Mouse (Mus musculus) hindbrain, embryonic 16.5 days (tissue): ENCODE measurements around the gene Ryr2. TPM values are rescaled to one million over a fixed set of nuclear protein-coding genes. Genes with fewer than 3 reads are reported as not detected.
"Not testable (repeated sequence)": the region's sequence is repeated elsewhere in the genome, so short reads cannot be mapped to it uniquely, and the experiment has no call there.

Experiments
- ATAC-seq: fragments of 200-750 bp; cut with Nextera tagmentation; 2 replicates; pipeline ENCODE4 v1.8.0; 2017; ENCODE audit warnings: moderate TSS enrichment, moderate library complexity
- H3K27ac ChIP-seq: fragments of 300-500 bp; sonication (generic); 2 replicates; pipeline ENCODE4 v1.5.1; 2014; ENCODE audit warnings: low read depth, mild to moderate bottlenecking, control low read depth, low read length, moderate library complexity
- H3K27me3 ChIP-seq: fragments of 300-500 bp; sonication (generic); replicated peaks from 2 replicates; pipeline ENCODE4 v1.6.1; 2014; ENCODE audit warnings: low read length; ENCODE audit not compliant: control insufficient read depth, insufficient read depth
- H3K36me3 ChIP-seq: fragments of 300-500 bp; sonication (generic); 2 replicates; pipeline ENCODE4 v1.6.1; 2014; ENCODE audit warnings: mild to moderate bottlenecking, low read length, moderate library complexity, mixed read lengths; ENCODE audit not compliant: control insufficient read depth, insufficient read depth
- H3K4me1 ChIP-seq: fragments of 300-500 bp; sonication (generic); 2 replicates; pipeline ENCODE4 v1.6.1; 2014; ENCODE audit warnings: low read depth, low read length; ENCODE audit not compliant: control insufficient read depth, insufficient read depth
- H3K4me2 ChIP-seq: fragments of 300-500 bp; sonication (generic); 2 replicates; pipeline ENCODE4 v1.6.1; 2014; ENCODE audit warnings: mild to moderate bottlenecking, low read length, control low read depth, moderate library complexity
- H3K4me3 ChIP-seq: fragments of 300-500 bp; sonication (generic); 2 replicates; pipeline ENCODE4 v1.5.1; 2014; ENCODE audit warnings: mild to moderate bottlenecking, low read length, control low read depth, moderate library complexity
- H3K9ac ChIP-seq: fragments of 300-500 bp; sonication (generic); 2 replicates; pipeline ENCODE4 v1.6.1; 2014; ENCODE audit warnings: low read depth, mild to moderate bottlenecking, control low read depth, low read length, moderate library complexity
- H3K9me3 ChIP-seq: fragments of 300-500 bp; sonication (generic); 2 replicates; pipeline ENCODE4 v1.6.1; 2014; ENCODE audit warnings: mild to moderate bottlenecking, low read length, moderate library complexity; ENCODE audit not compliant: control insufficient read depth
- WGBS: fragments of 180-500 bp; shearing (Covaris S2); extraction: QIAGEN DNeasy Blood & Tissue Kit; methylation state at CpG from one replicate; pipeline ENCODE4 v1.1.7; 2014; 5-methylcytosine and 5-hydroxymethylcytosine counted together
- polyA plus RNA-seq: library from polyadenylated mRNA; unstranded; fragments of >200 nt; fragmentation: Nextera tagmentation; extraction: Ambion mirVana; gene quantifications from 2 replicates; pipeline ENCODE4 v1.2.1, GENCODE M21; 2015

The Ryr2 gene
- polyA plus RNA-seq, 1 experiment from 2014 or later = 5.0 TPM

DNA sequence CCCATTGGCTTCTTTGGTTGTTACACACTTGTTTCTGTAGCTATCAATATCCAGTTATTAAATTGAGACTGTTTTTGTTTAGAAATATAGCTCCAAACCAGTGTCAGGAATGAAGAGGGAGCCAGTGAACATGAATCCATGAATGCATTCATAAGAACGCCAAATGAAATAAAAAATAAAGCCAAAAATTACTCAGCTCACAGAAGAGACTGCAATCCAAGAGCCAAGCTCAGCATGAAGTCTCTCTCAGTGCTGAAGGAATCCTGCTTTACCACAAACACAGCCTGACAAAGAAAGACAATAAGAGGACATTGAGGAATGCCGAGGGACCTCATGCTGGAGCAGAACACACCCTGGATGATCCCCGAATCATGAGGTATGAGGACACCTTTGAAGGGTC is 154.8 kb downstream of the Ryr2 start:
- 63% methylated on average over 3 of the region's 3 CpGs for WGBS
- no peak for ATAC-seq

DNA sequence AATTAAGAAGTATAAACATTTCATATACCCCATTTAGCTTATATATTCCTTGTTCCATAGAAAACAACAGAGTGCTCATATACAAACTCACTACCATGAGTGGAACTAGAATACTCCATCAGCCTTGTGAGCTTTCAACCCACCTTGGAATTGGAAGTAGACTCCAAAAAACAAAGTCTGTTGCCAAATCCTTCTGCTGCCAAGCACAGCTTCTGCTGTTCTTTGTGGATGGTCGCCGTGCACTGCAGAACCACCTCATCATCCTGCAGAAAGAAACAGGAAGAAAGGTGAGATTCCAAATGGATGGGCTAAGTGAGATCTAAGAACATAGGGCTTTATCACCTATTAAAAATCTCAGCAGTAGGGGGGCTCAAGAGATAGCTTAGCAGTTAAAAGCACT is 161.0 kb downstream of the Ryr2 start:
- Histone ChIP-seq H3K4me3 (no peak overlapping the region), H3K27me3 (no peaks in the 10 kb centered on the region), H3K27ac (no peak overlapping the region), H3K9ac (no peak overlapping the region), H3K4me1 (no peaks in the 10 kb centered on the region), H3K36me3 (no peaks in the 10 kb centered on the region), H3K9me3 (no peaks in the 10 kb centered on the region), H3K4me2 (no peak overlapping the region)
- ATAC-seq = no peak
- 89% methylated on average over 2 of the region's 2 CpGs for WGBS

More for the DNA sequence above, 154.8 kb downstream of the Ryr2 start:
- Histone ChIP-seq H3K4me2 (no peak overlapping the region), H3K27me3 (no peaks in the 10 kb centered on the region), H3K36me3 (no peaks in the 10 kb centered on the region), H3K27ac (no peak overlapping the region), H3K4me1 (no peaks in the 10 kb centered on the region), H3K4me3 (no peak overlapping the region), H3K9ac (no peak overlapping the region), H3K9me3 (no peaks in the 10 kb centered on the region)

- 85% methylated on average over 4 of the region's 4 CpGs for WGBS
- Histone ChIP-seq H3K4me2 (no peak overlapping the region), H3K4me1 (no peaks in the 10 kb centered on the region), H3K9me3 (no peaks in the 10 kb centered on the region), H3K4me3 (no peak overlapping the region), H3K36me3 (no peaks in the 10 kb centered on the region), H3K9ac (no peak overlapping the region), H3K27me3 (no peaks in the 10 kb centered on the region), H3K27ac (no peak overlapping the region)
- no peak for ATAC-seq
These were observed 165.0 kb downstream of the Ryr2 start for GRCm38 (mm10) chr13:11941724-11942123.

DNA sequence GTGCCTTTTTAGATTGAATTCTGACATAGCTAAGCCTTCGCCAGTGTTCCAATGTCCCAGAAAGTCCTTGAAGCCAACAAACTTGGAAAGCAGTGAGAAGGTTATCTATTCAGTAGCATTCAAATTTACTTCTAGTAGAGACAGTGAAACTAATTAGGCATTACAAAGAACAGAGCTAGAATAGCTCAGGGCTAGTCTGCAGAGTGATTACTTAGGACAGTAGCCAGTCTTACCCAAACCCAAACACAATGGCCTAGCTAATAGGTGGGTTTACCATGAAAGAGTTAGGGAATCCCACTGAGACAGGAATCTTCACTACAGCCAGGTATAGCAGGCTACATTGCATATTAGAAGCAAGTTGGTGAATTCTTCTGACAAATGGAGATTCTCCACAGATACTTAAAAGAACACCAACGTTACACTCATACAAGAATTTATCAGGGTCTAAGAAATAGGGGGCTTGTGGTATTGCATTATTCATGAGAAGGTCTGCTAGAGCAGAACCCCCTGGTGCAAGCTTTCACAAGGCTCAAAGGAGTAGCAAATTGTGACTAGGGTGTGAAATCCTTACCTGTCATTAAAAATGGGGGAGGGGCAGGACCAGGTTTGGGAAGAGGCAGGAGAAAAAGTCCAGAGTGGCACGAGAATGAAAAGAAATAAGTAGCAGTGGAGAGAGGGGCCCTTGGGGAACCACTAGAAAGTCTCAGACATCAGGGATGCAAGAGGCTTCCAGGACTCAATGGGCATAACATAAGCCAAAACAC is 172.3 kb downstream of the Ryr2 start:
- H3K9ac ChIP-seq, H3K27me3 ChIP-seq, H3K4me2 ChIP-seq, H3K4me1 ChIP-seq, H3K4me3 ChIP-seq, ATAC-seq, H3K9me3 ChIP-seq, H3K36me3 ChIP-seq, H3K27ac ChIP-seq: not testable (repeated sequence)
- WGBS = 49% methylated on average over 3 of the region's 3 CpGs

- Histone ChIP-seq H3K27ac (no peak overlapping the region), H3K4me2 (no peak overlapping the region), H3K4me1 (no peaks in the 10 kb centered on the region), H3K9me3 (no peaks in the 10 kb centered on the region), H3K4me3 (no peak overlapping the region), H3K9ac (no peak overlapping the region), H3K36me3 (no peaks in the 10 kb centered on the region), H3K27me3 (no peaks in the 10 kb centered on the region)
- no peak for ATAC-seq
These were observed 173.4 kb downstream of the Ryr2 start for GRCm38 (mm10) chr13:11933334-11933733.

DNA sequence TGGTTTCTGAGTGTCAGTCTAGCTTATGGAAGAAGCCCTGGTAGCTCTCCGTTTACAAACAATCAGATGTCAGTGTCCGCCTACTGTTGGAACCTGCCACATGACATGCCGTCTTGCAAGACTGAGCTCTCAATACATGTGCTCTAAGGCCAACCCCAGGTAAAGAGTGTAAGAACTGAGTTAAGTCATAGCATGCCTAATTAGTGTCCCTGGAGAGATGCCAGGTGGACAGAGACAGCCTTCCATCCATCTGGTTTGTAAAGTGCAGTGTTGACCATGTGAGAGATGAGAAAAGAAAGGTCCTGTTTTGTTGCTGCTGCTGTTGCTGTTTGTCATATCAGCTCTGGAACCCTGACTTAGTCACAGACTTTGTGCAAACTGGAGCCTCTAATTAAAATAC is 178.0 kb downstream of the Ryr2 start:
- H3K4me1 ChIP-seq = no peaks in the 10 kb centered on the region
- ATAC-seq = no peak
- H3K4me2 ChIP-seq = no peak overlapping the region
- no peaks in the 10 kb centered on the region for H3K36me3 ChIP-seq
- H3K27ac ChIP-seq = no peak overlapping the region
- H3K4me3 ChIP-seq = no peak overlapping the region
- H3K27me3 ChIP-seq = no peaks in the 10 kb centered on the region
- H3K9ac ChIP-seq = no peak overlapping the region
- WGBS = 93% methylated on average over 3 of the region's 3 CpGs
- H3K9me3 ChIP-seq = no peaks in the 10 kb centered on the region

DNA sequence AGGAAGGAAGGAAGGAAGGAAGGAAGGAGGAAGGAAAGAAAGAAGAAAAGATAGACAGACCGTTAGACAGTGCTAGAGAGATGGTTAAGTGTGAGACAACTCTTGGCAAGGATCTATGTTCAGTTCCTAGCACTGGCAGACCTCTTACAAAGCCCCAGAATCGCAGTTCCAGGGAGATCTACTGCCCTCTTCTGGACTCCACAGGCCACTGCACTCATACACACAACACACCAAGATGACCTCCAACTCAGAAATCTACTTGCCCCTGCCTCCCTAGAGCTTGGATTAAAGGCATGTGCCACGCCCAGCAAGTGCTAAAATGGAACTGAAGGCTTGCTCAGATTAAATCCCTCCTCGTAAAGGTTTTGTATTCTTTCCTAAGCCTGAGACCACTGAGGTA is 179.0 kb downstream of the Ryr2 start:
- Histone ChIP-seq H3K4me1 (no peaks in the 10 kb centered on the region), H3K4me2 (no peak overlapping the region), H3K36me3 (no peaks in the 10 kb centered on the region), H3K9ac (no peak overlapping the region), H3K27me3 (no peaks in the 10 kb centered on the region), H3K9me3 (no peaks in the 10 kb centered on the region), H3K4me3 (no peak overlapping the region), H3K27ac (no peak overlapping the region)
- WGBS = 87% methylated on average over 4 of the region's 4 CpGs
- ATAC-seq = no peak

DNA sequence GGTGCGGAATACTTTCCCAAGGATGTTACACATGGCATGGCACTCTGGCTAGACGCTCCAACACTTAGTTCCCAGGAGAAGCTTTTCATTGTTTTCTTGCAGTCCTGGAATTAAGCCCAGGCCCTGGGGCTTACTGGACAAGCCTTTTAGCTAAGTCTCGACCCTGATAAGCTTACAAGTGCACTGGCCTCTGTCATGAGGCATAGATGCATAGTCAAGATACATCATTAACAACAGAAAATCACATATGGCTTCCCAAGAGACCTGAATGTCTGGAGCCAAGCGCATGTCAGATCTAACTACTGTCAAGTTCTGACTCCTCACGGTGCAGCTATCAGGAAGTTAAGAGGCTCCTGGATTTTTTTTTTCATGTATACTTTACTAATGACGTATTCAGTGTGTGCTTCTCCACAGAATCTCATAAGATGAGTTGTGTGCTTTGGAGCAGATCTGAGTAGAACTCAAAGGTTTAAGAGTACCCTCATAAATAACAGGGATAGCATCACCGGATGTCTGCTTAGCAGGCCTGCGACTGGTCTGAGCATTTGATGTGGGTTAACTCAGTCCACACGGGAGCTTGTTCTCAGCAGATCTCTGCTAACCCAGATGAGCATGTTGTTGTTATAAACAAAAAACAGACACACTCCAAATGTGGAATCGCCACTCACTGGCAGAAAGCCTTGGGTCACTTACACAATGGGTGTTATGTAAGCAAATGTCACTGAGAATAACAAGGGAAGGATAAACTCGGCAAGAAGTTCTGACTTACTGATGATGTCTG is 179.8 kb downstream of the Ryr2 start:
- no peak overlapping the region for H3K4me3 ChIP-seq
- ATAC-seq = peak; percentile 66
- H3K4me1 ChIP-seq = no peaks in the 10 kb centered on the region
- H3K9me3 ChIP-seq = no peaks in the 10 kb centered on the region
- H3K27me3 ChIP-seq = no peaks in the 10 kb centered on the region
- WGBS = 74% methylated on average over 11 of the region's 11 CpGs
- no peaks in the 10 kb centered on the region for H3K36me3 ChIP-seq
- no peak overlapping the region for H3K27ac ChIP-seq
- H3K4me2 ChIP-seq = no peak overlapping the region
- no peak overlapping the region for H3K9ac ChIP-seq

- Histone ChIP-seq H3K27me3 (no peaks in the 10 kb centered on the region), H3K9me3 (no peaks in the 10 kb centered on the region), H3K4me2 (no peak overlapping the region), H3K27ac (no peak overlapping the region), H3K4me1 (no peaks in the 10 kb centered on the region), H3K4me3 (no peak overlapping the region), H3K36me3 (no peaks in the 10 kb centered on the region), H3K9ac (no peak overlapping the region)
- 76% methylated on average over 2 of the region's 2 CpGs for WGBS
- no peak for ATAC-seq
These were observed 180.5 kb downstream of the Ryr2 start for GRCm38 (mm10) chr13:11926215-11926614.
